Mouse (Mus musculus): ENCODE data around the gene Onecut1. TPM values are rescaled to one million over a fixed set of nuclear protein-coding genes. Genes with fewer than 3 reads are reported as not detected.

Onecut1 gene
- total and polyA plus RNA-seq, 3 experiments, result not detected

DNA sequence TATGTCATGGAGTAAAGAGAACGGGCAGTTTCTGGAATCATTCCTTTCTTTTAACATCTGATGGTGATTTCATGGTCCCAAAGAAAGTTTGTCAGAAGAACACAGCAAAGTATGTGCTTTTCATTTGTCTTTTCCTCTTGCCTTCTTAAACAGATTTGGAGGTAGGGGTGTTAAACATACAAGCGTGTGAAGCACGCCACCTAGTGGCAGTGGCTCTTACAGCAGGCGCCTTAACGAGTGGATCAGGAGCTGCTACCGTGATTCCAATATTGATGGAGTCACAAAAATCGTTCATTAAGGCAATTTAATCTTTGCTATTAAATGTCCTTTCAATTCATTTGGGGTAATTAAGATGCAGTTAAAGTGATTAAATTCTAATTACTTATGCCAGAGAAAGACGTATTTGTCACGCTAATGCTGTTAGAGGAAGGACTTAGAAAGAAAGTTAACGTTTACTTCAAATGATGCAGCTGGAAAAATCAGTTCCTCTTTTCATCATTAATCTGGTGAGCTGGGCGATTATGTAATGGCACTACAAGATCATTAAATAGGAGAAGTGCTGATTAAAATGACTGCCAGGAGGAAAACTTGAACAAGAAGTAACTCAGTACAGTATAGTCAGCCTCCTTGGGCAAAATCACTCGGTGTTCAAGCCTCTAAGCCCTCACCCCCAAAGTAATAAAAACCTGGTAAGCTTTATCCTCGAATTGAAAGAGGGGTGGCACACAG lies 9.4 kb downstream of the Onecut1 start:
- no peak overlapping the region for H3K4me2 ChIP-seq (ENCODE audit: insufficient read depth, low read depth, poor library complexity, severe bottlenecking)
- H3K27me3 ChIP-seq (replicated peaks), result peaks cover 52% of the 10 kb centered on the region
- no peak for TF ChIP-seq ZMIZ1 (IDR thresholded peaks at IDR 0.05; ENCODE audit: low read depth, low read length)
- no peak for TF ChIP-seq MAFK (IDR thresholded peaks at IDR 0.05; ENCODE audit: insufficient replicate concordance, low read length)
- TF ChIP-seq USF2 (conservative IDR thresholded peaks at IDR 0.05; ENCODE audit: low read depth, low read length), result no peak
- 0 out of 2 replicates have a peak, but pooled peaks have one; percentile 54 for TF ChIP-seq E2F4 (IDR thresholded peaks at IDR 0.05; ENCODE audit: insufficient replicate concordance, low read depth, low read length)
- no peak for TF ChIP-seq MEF2A (IDR thresholded peaks at IDR 0.05; ENCODE audit: borderline replicate concordance, low read depth, low read length)
- TF ChIP-seq USF1 (IDR thresholded peaks at IDR 0.05; ENCODE audit: low read depth, low read length), result no peak
- no peak for TF ChIP-seq RCOR1 (conservative IDR thresholded peaks at IDR 0.05; ENCODE audit: low read depth, low read length)
- no peak for TF ChIP-seq HCFC1 (IDR thresholded peaks at IDR 0.05; ENCODE audit: low read depth, low read length)
- TF ChIP-seq RAD21 (IDR thresholded peaks at IDR 0.05; ENCODE audit: low read depth, low read length), result peak; percentile 94
- 0 out of 2 replicates have a peak, but pooled peaks have one; percentile 29 for TF ChIP-seq SIN3A (IDR thresholded peaks at IDR 0.05; ENCODE audit: low read length)
- TF ChIP-seq ZNF384 (IDR thresholded peaks at IDR 0.05; ENCODE audit: low read depth, low read length), result no peak
- no peak for TF ChIP-seq MAZ (IDR thresholded peaks at IDR 0.05; ENCODE audit: low read depth, low read length)
- no peak for TF ChIP-seq BHLHE40 (IDR thresholded peaks at IDR 0.05; ENCODE audit: low read depth, low read length)
- no peak for TF ChIP-seq MYC (IDR thresholded peaks at IDR 0.05; ENCODE audit: low read depth, low read length)
- 0 out of 2 replicates have a peak, but pooled peaks have one; percentile 37 for TF ChIP-seq MAX (IDR thresholded peaks at IDR 0.05; ENCODE audit: low read length)
- TF ChIP-seq MXI1 (IDR thresholded peaks at IDR 0.05; ENCODE audit: low read depth, low read length), result no peak
- peak; percentile 45; the same call in 1 of the 2 replicates for TF ChIP-seq CHD2 (IDR thresholded peaks at IDR 0.05; ENCODE audit: low read length)
- TF ChIP-seq POLR2A (IDR thresholded peaks at IDR 0.05; ENCODE audit: low read depth, low read length), result no peak
- TF ChIP-seq IRF4 (IDR thresholded peaks at IDR 0.05; ENCODE audit: low read depth, low read length), result 0 out of 2 replicates have a peak, but pooled peaks have one; percentile 34
- peak; percentile 36 for TF ChIP-seq ZC3H11A (IDR thresholded peaks at IDR 0.05; ENCODE audit: low read depth, low read length)
- TF ChIP-seq POLR2AphosphoS2 (IDR thresholded peaks at IDR 0.05; ENCODE audit: low read depth, low read length), result no peak
- no peak for TF ChIP-seq GABPA (IDR thresholded peaks at IDR 0.05; ENCODE audit: insufficient replicate concordance, low read depth, low read length)
- no peak for TF ChIP-seq KAT2A (IDR thresholded peaks at IDR 0.05; ENCODE audit: insufficient replicate concordance, low read length)
- peak; percentile 94 to 97 for TF ChIP-seq CTCF (conservative IDR thresholded peaks at IDR 0.05 in 1 of 2, IDR thresholded peaks at IDR 0.05 in 1 of 2; ENCODE audit: low read depth in 2 of 2, low read length in 2 of 2)
- TF ChIP-seq PAX5 (IDR thresholded peaks at IDR 0.05; ENCODE audit: low read length), result no peak
- TF ChIP-seq ELF1 (IDR thresholded peaks at IDR 0.05; ENCODE audit: low read depth, low read length), result no peak
- no peak for TF ChIP-seq JUN (IDR thresholded peaks at IDR 0.05; ENCODE audit: insufficient read depth, low read depth, low read length)
- peak; percentile 34; the same call in 1 of the 2 replicates for TF ChIP-seq TCF12 (IDR thresholded peaks at IDR 0.05; ENCODE audit: low read depth, low read length)
- no peak for TF ChIP-seq ETS1 (conservative IDR thresholded peaks at IDR 0.05; ENCODE audit: low read depth, low read length)
- TF ChIP-seq ZKSCAN1 (IDR thresholded peaks at IDR 0.05; ENCODE audit: borderline replicate concordance, low read depth, low read length), result no peak
- 0 out of 2 replicates have a peak, but pooled peaks have one; percentile 31 for TF ChIP-seq EP300 (IDR thresholded peaks at IDR 0.05; ENCODE audit: low read length)
- peak; percentile 41; the same call in 1 of the 2 replicates for TF ChIP-seq NELFE (IDR thresholded peaks at IDR 0.05; ENCODE audit: low read depth, low read length)
- no peak for TF ChIP-seq TBP (conservative IDR thresholded peaks at IDR 0.05; ENCODE audit: low read depth, low read length)
- TF ChIP-seq CHD1 (IDR thresholded peaks at IDR 0.05; ENCODE audit: low read depth, low read length), result no peak
- TF ChIP-seq UBTF (IDR thresholded peaks at IDR 0.05; ENCODE audit: low read depth, low read length), result no peak
- peak; percentile 79 for TF ChIP-seq SMC3 (IDR thresholded peaks at IDR 0.05; ENCODE audit: low read depth, low read length)
- no peak for TF ChIP-seq NRF1 (IDR thresholded peaks at IDR 0.05; ENCODE audit: low read depth, low read length)
- TF ChIP-seq JUND (conservative IDR thresholded peaks at IDR 0.05; ENCODE audit: low read depth, low read length), result 0 out of 2 replicates have a peak, but pooled peaks have one; percentile 21
- H3K27ac ChIP-seq (ENCODE audit: insufficient read depth, low read depth), result no peak overlapping the region
- dilution Hi-C loops (cut with MboI; ENCODE audit: extremely low pct_ligation_motif_present, extremely low pct_unique_long_range_greater_than_20kb, low sequenced_read_pairs) (no loop called here), in situ Hi-C loops (cut with MboI; ENCODE audit: low pct_ligation_motif_present, low pct_unique_long_range_greater_than_20kb, low sequenced_read_pairs) (loop anchor here (5.0 to 25.0 kb wide), 2 partner anchors 334 to 729 kb away; no protein-coding TSS in a partner anchor)
- H3K79me2 ChIP-seq (replicated peaks; ENCODE audit: control insufficient read depth, extremely low read depth, insufficient read depth, poor library complexity, severe bottlenecking), result no peaks in the 10 kb centered on the region
- peak; percentile 72 for DNase-seq (ENCODE audit: extremely low read depth)
- no peaks in the 10 kb centered on the region; a peak in 1 of 4 replicates for H3K4me1 ChIP-seq (ENCODE audit: control insufficient read depth in 1 of 2, insufficient read depth in 2 of 2)
- no peak overlapping the region for H3K9ac ChIP-seq (ENCODE audit: insufficient read depth, low read depth)
- H3K36me3 ChIP-seq (replicated peaks in 1 of 2; ENCODE audit: control insufficient read depth in 1 of 2, insufficient read depth in 1 of 2, low read length in 1 of 2), result no peaks in the 10 kb centered on the region
- no peak overlapping the region for H3K4me3 ChIP-seq (replicated peaks in 1 of 3; ENCODE audit: low read depth in 2 of 3, low read length in 2 of 3, poor library complexity in 1 of 3)
- no peaks in the 10 kb centered on the region for H3K9me3 ChIP-seq (replicated peaks; ENCODE audit: low read length)
